Mouse (Mus musculus) natural killer cell, adult 2 months (primary cell): ENCODE data around the gene Fgf5.

Experiments
- DNase-seq, 2 experiments: peaks; one replicate each; pipeline ENCODE4 v3.0.0; 2022; ENCODE audit warnings: low spot score in 2 of 2

Fgf5 gene

DNA sequence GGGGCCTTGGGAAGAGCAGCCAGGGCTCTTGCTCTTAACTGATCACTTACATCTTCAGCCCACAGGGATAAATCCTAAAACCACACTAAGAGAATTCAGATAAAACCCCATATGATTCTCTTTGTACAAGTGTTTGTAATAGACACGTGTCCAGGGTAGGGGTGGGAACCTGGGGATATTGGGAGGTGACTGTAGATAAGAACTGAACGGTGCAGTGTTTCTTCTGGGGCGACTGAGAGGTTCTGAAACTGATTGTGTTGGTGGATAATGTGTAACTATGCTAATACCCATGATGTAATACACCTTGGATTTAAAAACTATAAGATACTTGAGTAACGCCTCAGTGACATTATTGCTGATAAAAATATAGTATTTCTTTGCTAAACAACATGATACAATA, 51.7 kb downstream of the Fgf5 start:
- DNase-seq, result no peak

DNA sequence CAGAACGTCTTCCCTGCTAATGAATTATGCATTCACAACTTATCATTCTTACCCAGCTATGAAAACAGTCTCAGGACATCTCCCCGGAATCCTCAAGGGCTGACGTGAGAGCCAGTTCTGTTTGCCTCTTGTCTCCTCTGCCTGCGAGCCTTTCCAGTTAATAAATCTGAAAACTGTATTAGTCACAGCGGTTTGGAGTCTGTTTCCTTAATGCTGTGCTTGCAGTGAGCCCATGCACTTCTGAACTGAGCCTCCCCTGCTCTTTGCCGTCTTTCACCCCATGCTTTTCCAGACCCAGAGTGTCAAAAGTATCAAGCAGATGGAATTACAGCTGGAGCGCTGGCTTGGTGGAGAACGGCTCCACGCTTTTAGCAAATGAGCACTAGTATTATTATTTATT, 52.5 kb downstream of the Fgf5 start:
- no peak for DNase-seq

DNA sequence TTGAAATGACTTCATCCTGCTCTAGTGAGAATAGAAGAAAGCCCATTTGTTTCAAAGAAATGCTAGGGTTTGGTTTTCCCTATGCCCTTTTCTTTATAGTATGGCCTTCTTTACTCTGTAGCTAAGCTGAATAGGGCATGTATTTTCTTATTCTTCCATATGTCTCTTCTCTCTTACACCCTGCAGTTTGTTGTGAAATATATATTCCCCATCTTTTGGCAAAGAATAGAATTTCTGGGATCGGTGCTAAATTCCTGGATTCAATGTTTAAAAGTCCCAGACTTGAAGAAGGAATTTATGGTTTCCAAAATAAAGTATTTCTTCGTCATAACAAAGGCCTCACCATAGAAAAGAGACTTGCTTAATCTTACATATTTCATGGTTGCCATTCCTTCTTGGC, 72.6 kb downstream of the Fgf5 start:
- no peak for DNase-seq
